ENCODE assay signal across 25 mouse cellular contexts in genomic region chr5:134861902-134862497, GRCm38 (mm10). TPM values are rescaled to one million over a fixed set of nuclear protein-coding genes. Genes with fewer than 3 reads are reported as not detected.
A peak's percentile ranks its signal among the peaks of the same experiment; 100 is the strongest.
DNase-seq lines count a peak whose midpoint lies in the region; ATAC-seq lines count a peak whose summit lies in the region.
"Had no signal": no experiment of that assay in that cellular context is flagged by ENCODE, and none has a peak within 500 bp of the region (broad histone marks: within the 10 kb centered on the region; RNA-seq: fewer than 3 reads in every experiment).

No protein-coding gene starts in this region.

- no peak overlapping the region for H3K4me2 ChIP-seq in lung, embryonic 15.5 days
- H3K4me2 ChIP-seq: limb, embryonic 12.5 days; liver, embryonic 15.5 days; midbrain, embryonic 15.5 days; neural tube, embryonic 15.5 days had no signal

- H3K9me3 ChIP-seq in lung, embryonic 15.5 days: no peaks in the 10 kb centered on the region
- H3K9me3 ChIP-seq: hindbrain, embryonic 10.5 days; limb, embryonic 12.5 days; liver, embryonic 15.5 days; midbrain, embryonic 15.5 days; neural tube, embryonic 15.5 days had no signal

- no peak overlapping the region for H3K27ac ChIP-seq in lung, embryonic 15.5 days
- H3K27ac ChIP-seq: hindbrain, embryonic 10.5 days; limb, embryonic 12.5 days; liver, embryonic 15.5 days; midbrain, embryonic 15.5 days; neural tube, embryonic 15.5 days had no signal

- H3K27me3 ChIP-seq in lung, embryonic 15.5 days: no peaks in the 10 kb centered on the region
- H3K27me3 ChIP-seq: limb, embryonic 12.5 days; liver, embryonic 15.5 days; midbrain, embryonic 15.5 days; neural tube, embryonic 15.5 days had no signal

- H3K4me3 ChIP-seq in lung, embryonic 15.5 days: no peak overlapping the region
- H3K4me3 ChIP-seq: hindbrain, embryonic 10.5 days; limb, embryonic 12.5 days; liver, embryonic 15.5 days; megakaryocyte, embryonic 14.5 days; midbrain, embryonic 15.5 days; neural tube, embryonic 15.5 days had no signal

- H3K4me1 ChIP-seq in lung, embryonic 15.5 days: 0 out of 2 replicates have a peak, but pooled peaks cover 6% of the 10 kb centered on the region
- H3K4me1 ChIP-seq: liver, embryonic 15.5 days; midbrain, embryonic 15.5 days; neural tube, embryonic 15.5 days had no signal

- no peaks in the 10 kb centered on the region for H3K36me3 ChIP-seq in lung, embryonic 15.5 days
- H3K36me3 ChIP-seq: hindbrain, embryonic 10.5 days; limb, embryonic 12.5 days; liver, embryonic 15.5 days; midbrain, embryonic 15.5 days; neural tube, embryonic 15.5 days had no signal

- ATAC-seq in lung, embryonic 15.5 days (ENCODE audit: borderline replicate concordance, extremely low read depth, low FRiP score, low TSS enrichment): peak; percentile 44; the same call in 1 of the 2 replicates
- ATAC-seq: midbrain, embryonic 15.5 days had no signal

- H3K9ac ChIP-seq in lung, embryonic 15.5 days: no peak overlapping the region
- H3K9ac ChIP-seq: limb, embryonic 12.5 days; liver, embryonic 15.5 days; midbrain, embryonic 15.5 days; neural tube, embryonic 15.5 days had no signal

- DNase-seq in gastrocnemius, postnatal 10 days: peak; percentile 20
- no peak for DNase-seq in gastrocnemius, adult 8-10 months (ENCODE audit: low spot score in 2 of 2)
- DNase-seq in lung, postnatal 25 days (ENCODE audit: low spot score): no peak
- peak; percentile 68 to 76 for DNase-seq in urinary bladder, postnatal 4 days (ENCODE audit: low spot score in 2 of 2)
- DNase-seq in urinary bladder, adult 2 months (ENCODE audit: low spot score): no peak
- DNase-seq in Muller cell, postnatal 12 days (ENCODE audit: inconsistent ontology term): no peak
- DNase-seq: cerebellum, adult 18-20 months; cerebellum, postnatal 25 days; kidney, adult 9 months; kidney, postnatal 36 days; layer of hippocampus, adult 9-11 months had no signal

- WGBS in lung, embryonic 15.5 days: 54% methylated on average over 16 of the region's 16 CpGs

RNA-seq across cellular contexts. Expression of gene Tmem270, which starts 44.5 kb away (rescaled TPM):
- not detected for total RNA-seq in gastrocnemius, postnatal 10 days (2021)
- total RNA-seq in gastrocnemius, adult 8-10 months (2022): not detected
- polyA plus RNA-seq in lung, embryonic 15.5 days (2015; fragmentation: Nextera tagmentation; extraction: Ambion mirVana): not detected in 2 replicates
- not detected in 2 replicates for polyA plus RNA-seq in urinary bladder, adult 2 months (2012; rRNA removed)
- total RNA-seq: adrenal gland, postnatal 4 days; CH12.LX; gastrocnemius, adult 18-20 months; left cerebral cortex, adult 8-10 months; MEL had no signal
- polyA plus RNA-seq: forebrain, embryonic 11.5 days; heart, postnatal 0 days; hindbrain, embryonic 10.5 days; limb, embryonic 12.5 days; liver, embryonic 15.5 days; midbrain, embryonic 15.5 days; neural tube, embryonic 15.5 days had no signal

RNA-seq across cellular contexts. Expression of gene Cldn13, which starts 53.3 kb away (rescaled TPM):
- total RNA-seq in gastrocnemius, postnatal 10 days (2021): under 1 TPM in 1 of 2 experiments, not detected in 1; 0.84 TPM
- not detected for total RNA-seq in gastrocnemius, adult 8-10 months (2022)
- 0.65 and 1.6 TPM in 2 replicates for polyA plus RNA-seq in lung, embryonic 15.5 days (2015; fragmentation: Nextera tagmentation; extraction: Ambion mirVana)
- not detected in 2 replicates for polyA plus RNA-seq in urinary bladder, adult 2 months (2012; rRNA removed)
- total RNA-seq: CH12.LX; gastrocnemius, adult 18-20 months; left cerebral cortex, adult 8-10 months had no signal
- polyA plus RNA-seq: midbrain, embryonic 15.5 days; neural tube, embryonic 15.5 days had no signal

Comparison
In these comparisons a context has a peak if more than half of its experiments do, and no peak if none do; other contexts are left out.
1. DNase-seq: peak in gastrocnemius, postnatal 10 days (single experiment) and urinary bladder, postnatal 4 days (2 of 2); none in gastrocnemius, adult 8-10 months (0 of 2), lung, postnatal 25 days (single experiment), urinary bladder, adult 2 months (single experiment) and Muller cell, postnatal 12 days (single experiment).